In genomic region chr13:23488400-23489322, GRCm38 (mm10) we compare ENCODE assay signal across 8 mouse cellular contexts. TPM values are rescaled to one million over a fixed set of nuclear protein-coding genes. Genes with fewer than 3 reads are reported as not detected.
DNase-seq lines count a peak whose midpoint lies in the region; ATAC-seq lines count a peak whose summit lies in the region.

Gene Btn2a2 (minus strand): TSS chr13:23488857.

- peak within 1 kb of the TSS; percentile 70 for H3K4me2 ChIP-seq in embryonic facial prominence, embryonic 13.5 days
- peak within 1 kb of the TSS; percentile 73 for H3K4me2 ChIP-seq in heart, embryonic 11.5 days
- H3K4me2 ChIP-seq in limb, embryonic 11.5 days (ENCODE audit: low read depth, severe bottlenecking), result peak within 1 kb of the TSS; percentile 46
- H3K4me2 ChIP-seq in midbrain, embryonic 12.5 days (replicated peaks), result peak within 1 kb of the TSS; percentile 55
- peak within 1 kb of the TSS; percentile 72 for H3K4me2 ChIP-seq in stomach, embryonic 15.5 days

- 0 out of 2 replicates have a peak within 1 kb of the TSS, but pooled peaks have one; percentile 17 for H3K27ac ChIP-seq in embryonic facial prominence, embryonic 13.5 days
- no peak within 1 kb of the TSS for H3K27ac ChIP-seq in heart, embryonic 11.5 days (ENCODE audit: low read depth, low read length)
- no peak within 1 kb of the TSS for H3K27ac ChIP-seq in limb, embryonic 11.5 days (replicated peaks; ENCODE audit: low read depth, low read length)
- no peak within 1 kb of the TSS for H3K27ac ChIP-seq in midbrain, embryonic 12.5 days (replicated peaks)
- no peak within 1 kb of the TSS for H3K27ac ChIP-seq in stomach, embryonic 15.5 days

- H3K4me3 ChIP-seq in embryonic facial prominence, embryonic 13.5 days, result peak within 1 kb of the TSS; percentile 47
- peak within 1 kb of the TSS; percentile 38 for H3K4me3 ChIP-seq in heart, embryonic 11.5 days (ENCODE audit: low read depth, low read length)
- H3K4me3 ChIP-seq in limb, embryonic 11.5 days (ENCODE audit: low read depth, low read length), result peak within 1 kb of the TSS; percentile 21
- peak within 1 kb of the TSS; percentile 34 for H3K4me3 ChIP-seq in midbrain, embryonic 12.5 days
- peak within 1 kb of the TSS; percentile 39 for H3K4me3 ChIP-seq in stomach, embryonic 15.5 days (replicated peaks)

- peaks cover 8% of the 10 kb centered on the region; the same call in 1 of the 2 replicates for H3K4me1 ChIP-seq in embryonic facial prominence, embryonic 13.5 days
- H3K4me1 ChIP-seq in heart, embryonic 11.5 days (ENCODE audit: control insufficient read depth, insufficient read depth, low read length), result peaks cover 6% of the 10 kb centered on the region; the same call in 1 of the 2 replicates
- no peaks in the 10 kb centered on the region; the same call in 1 of the 2 replicates for H3K4me1 ChIP-seq in limb, embryonic 11.5 days (ENCODE audit: control insufficient read depth, insufficient read depth, low read length)
- H3K4me1 ChIP-seq in midbrain, embryonic 12.5 days, result peaks cover 20% of the 10 kb centered on the region
- H3K4me1 ChIP-seq in stomach, embryonic 15.5 days, result no peaks in the 10 kb centered on the region

- no peaks in the 10 kb centered on the region for H3K36me3 ChIP-seq in embryonic facial prominence, embryonic 13.5 days
- no peaks in the 10 kb centered on the region for H3K36me3 ChIP-seq in heart, embryonic 11.5 days (ENCODE audit: control insufficient read depth, insufficient read depth, low read length)
- H3K36me3 ChIP-seq in limb, embryonic 11.5 days (ENCODE audit: control insufficient read depth, insufficient read depth, low read length), result no peaks in the 10 kb centered on the region
- no peaks in the 10 kb centered on the region for H3K36me3 ChIP-seq in midbrain, embryonic 12.5 days
- no peaks in the 10 kb centered on the region for H3K36me3 ChIP-seq in stomach, embryonic 15.5 days

- H3K9ac ChIP-seq in embryonic facial prominence, embryonic 13.5 days, result peak within 1 kb of the TSS; percentile 61
- H3K9ac ChIP-seq in heart, embryonic 11.5 days (ENCODE audit: low read depth, low read length), result peak within 1 kb of the TSS; percentile 56
- H3K9ac ChIP-seq in limb, embryonic 11.5 days (ENCODE audit: low read length), result 0 out of 2 replicates have a peak within 1 kb of the TSS, but pooled peaks have one; percentile 27
- no peak within 1 kb of the TSS for H3K9ac ChIP-seq in midbrain, embryonic 12.5 days (replicated peaks)
- no peak within 1 kb of the TSS for H3K9ac ChIP-seq in stomach, embryonic 15.5 days

- peak; percentile 40 for DNase-seq in 3134 (ENCODE audit: extremely low read depth, insufficient read length, low spot score)
- DNase-seq in adrenal gland, adult 2 months, result peak; percentile 64
- peak; percentile 53 for DNase-seq in kidney, adult 9 months
- peak; percentile 81 for DNase-seq in limb, embryonic 11.5 days (ENCODE audit: low spot score)

- no peaks in the 10 kb centered on the region for H3K27me3 ChIP-seq in embryonic facial prominence, embryonic 13.5 days
- H3K27me3 ChIP-seq in heart, embryonic 11.5 days (ENCODE audit: control insufficient read depth, insufficient read depth, low read length), result no peaks in the 10 kb centered on the region
- H3K27me3 ChIP-seq in limb, embryonic 11.5 days (ENCODE audit: control insufficient read depth, insufficient read depth, low read length), result no peaks in the 10 kb centered on the region
- peaks cover 20% of the 10 kb centered on the region for H3K27me3 ChIP-seq in midbrain, embryonic 12.5 days
- H3K27me3 ChIP-seq in stomach, embryonic 15.5 days (replicated peaks), result no peaks in the 10 kb centered on the region

- peak; percentile 94 for ATAC-seq in embryonic facial prominence, embryonic 13.5 days (ENCODE audit: insufficient number of reproducible peaks, insufficient read depth, low FRiP score, low TSS enrichment, low read depth)
- ATAC-seq in heart, embryonic 11.5 days (replicated peaks; ENCODE audit: insufficient number of reproducible peaks, low FRiP score, low TSS enrichment), result peak; percentile 82
- peak; percentile 95 for ATAC-seq in limb, embryonic 11.5 days (ENCODE audit: insufficient number of reproducible peaks, low FRiP score, low TSS enrichment, low read depth)
- peak; percentile 92 for ATAC-seq in midbrain, embryonic 12.5 days (ENCODE audit: low FRiP score, low read depth)
- peak; percentile 94 for ATAC-seq in stomach, embryonic 15.5 days (ENCODE audit: insufficient read depth, low FRiP score, low read depth)

- H3K9me3 ChIP-seq in embryonic facial prominence, embryonic 13.5 days, result no peaks in the 10 kb centered on the region
- H3K9me3 ChIP-seq in heart, embryonic 11.5 days (replicated peaks; ENCODE audit: control insufficient read depth, low read length), result no peaks in the 10 kb centered on the region
- H3K9me3 ChIP-seq in limb, embryonic 11.5 days (ENCODE audit: control insufficient read depth, low read length), result no peaks in the 10 kb centered on the region
- no peaks in the 10 kb centered on the region for H3K9me3 ChIP-seq in midbrain, embryonic 12.5 days
- H3K9me3 ChIP-seq in stomach, embryonic 15.5 days, result no peaks in the 10 kb centered on the region

- WGBS in embryonic facial prominence, embryonic 13.5 days, result 5% methylated on average over 14 of the region's 14 CpGs
- WGBS in heart, embryonic 11.5 days (ENCODE audit: insufficient replicate concordance), result 4% methylated on average over 13 of the region's 14 CpGs
- 2% methylated on average over 13 of the region's 14 CpGs for WGBS in limb, embryonic 11.5 days
- WGBS in midbrain, embryonic 12.5 days, result 5% methylated on average over 14 of the region's 14 CpGs
- 7% methylated on average over 14 of the region's 14 CpGs for WGBS in stomach, embryonic 15.5 days

RNA-seq across cellular contexts. Expression of gene Btn2a2, which starts in this region (rescaled TPM):
- not detected for total RNA-seq in adrenal gland, adult 2 months (2021)
- polyA plus RNA-seq in adrenal gland, adult 2 months (2012; rRNA removed), result not detected in 2 replicates
- polyA plus RNA-seq in embryonic facial prominence, embryonic 13.5 days (2015; fragmentation: Nextera tagmentation; extraction: Ambion mirVana), result 1.5 and 1.7 TPM in 2 replicates
- 0.59 and 0.80 TPM in 2 replicates for polyA plus RNA-seq in heart, embryonic 11.5 days (2014; fragmentation: Nextera tagmentation; extraction: Ambion mirVana)
- polyA plus RNA-seq in limb, embryonic 11.5 days (2014; fragmentation: Nextera tagmentation; extraction: Ambion mirVana), result 1.3 and 2.2 TPM in 2 replicates
- 0.10 and 0.17 TPM in 2 replicates for polyA plus RNA-seq in midbrain, embryonic 12.5 days (2016; fragmentation: Nextera tagmentation; extraction: Ambion mirVana)
- polyA plus RNA-seq in stomach, embryonic 15.5 days (2015; fragmentation: Nextera tagmentation; extraction: Ambion mirVana), result 0.08 and 0.15 TPM in 2 replicates

Comparison
In these comparisons a context has a peak if more than half of its experiments do, and no peak if none do; other contexts are left out.
1. Peak in DNase-seq in adrenal gland, adult 2 months; RNA of the gene not detected or under 1 TPM.
2. Peak in ATAC-seq, H3K4me3 ChIP-seq, H3K9ac ChIP-seq and H3K4me2 ChIP-seq in heart, embryonic 11.5 days; RNA of the gene not detected or under 1 TPM.
3. Peak in ATAC-seq, H3K4me3 ChIP-seq and H3K4me2 ChIP-seq in midbrain, embryonic 12.5 days; RNA of the gene not detected or under 1 TPM.
4. Peak in ATAC-seq, H3K4me3 ChIP-seq and H3K4me2 ChIP-seq in stomach, embryonic 15.5 days; RNA of the gene not detected or under 1 TPM.
5. H3K9ac ChIP-seq: peak in embryonic facial prominence, embryonic 13.5 days (single experiment) and limb, embryonic 11.5 days (single experiment); none in midbrain, embryonic 12.5 days (single experiment) and stomach, embryonic 15.5 days (single experiment).
6. Peak in every context shown above with its lines, with median percentiles within 50 percentile points of each other: DNase-seq, ATAC-seq, H3K4me2 ChIP-seq and H3K4me3 ChIP-seq.